Mouse (Mus musculus): ENCODE data around the gene AI467606. TPM values are rescaled to one million over a fixed set of nuclear protein-coding genes. Genes with fewer than 3 reads are reported as not detected.

The AI467606 gene
- polyA plus RNA-seq, 1 experiment from 2014 or later, result 1.3 TPM

- no peak overlapping the region for H3K9ac ChIP-seq
- no peaks in the 10 kb centered on the region for H3K27me3 ChIP-seq (replicated peaks)
- peaks cover 3% of the 10 kb centered on the region; the same call in 1 of the 2 replicates for H3K4me1 ChIP-seq (replicated peaks)
- no peak overlapping the region for H3K27ac ChIP-seq (ENCODE audit: poor library complexity, severe bottlenecking)
- no peak for ATAC-seq (ENCODE audit: insufficient number of reproducible peaks, low FRiP score)
- no peak overlapping the region for H3K4me2 ChIP-seq
- 71% methylated on average over 7 of the region's 7 CpGs for WGBS
- H3K4me3 ChIP-seq, result no peak overlapping the region
- no peaks in the 10 kb centered on the region; the same call in 1 of the 2 replicates for H3K9me3 ChIP-seq (replicated peaks)
- H3K36me3 ChIP-seq, result no peaks in the 10 kb centered on the region
Measured at GRCm38 (mm10) chr7:127096456-127096855, 5.3 kb downstream of the AI467606 start.

GRCm38 (mm10) chr7:127098521-127098920 is 7.4 kb downstream of the AI467606 start:
- no peaks in the 10 kb centered on the region for H3K36me3 ChIP-seq

DNA sequence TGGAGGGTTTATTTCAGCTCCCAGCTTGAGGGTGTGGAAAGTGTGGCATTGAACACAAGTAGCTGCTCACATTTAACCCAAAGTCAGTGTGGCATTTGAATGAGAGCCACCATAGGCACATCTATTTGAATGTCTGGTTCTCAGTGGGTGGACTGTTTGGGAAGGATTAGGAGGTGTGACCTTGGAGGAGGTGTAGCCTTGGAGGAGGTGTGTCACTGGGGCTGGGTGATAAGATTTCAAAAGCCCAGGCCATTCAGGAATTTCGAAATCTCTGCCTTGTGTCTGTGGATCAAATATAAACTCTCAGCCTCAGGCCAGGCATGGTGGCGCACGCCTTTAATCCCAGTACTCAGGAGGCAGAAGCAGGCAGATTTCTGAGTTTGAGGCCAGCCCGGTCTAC is 7.8 kb downstream of the AI467606 start:
- no peak for ATAC-seq (ENCODE audit: insufficient number of reproducible peaks, low FRiP score)
- 88% methylated on average over 4 of the region's 4 CpGs for WGBS
- no peaks in the 10 kb centered on the region; the same call in 1 of the 2 replicates for H3K9me3 ChIP-seq (replicated peaks)
- no peaks in the 10 kb centered on the region for H3K27me3 ChIP-seq (replicated peaks)
- H3K27ac ChIP-seq (ENCODE audit: poor library complexity, severe bottlenecking), result no peak overlapping the region
- H3K4me1 ChIP-seq (replicated peaks), result no peaks in the 10 kb centered on the region; the same call in 1 of the 2 replicates
- H3K36me3 ChIP-seq, result no peaks in the 10 kb centered on the region
- no peak overlapping the region for H3K4me2 ChIP-seq
- H3K4me3 ChIP-seq, result no peak overlapping the region
- H3K9ac ChIP-seq, result no peak overlapping the region

More at GRCm38 (mm10) chr7:127098521-127098920, 7.4 kb downstream of the AI467606 start:
- Histone ChIP-seq H3K4me2 (no peak overlapping the region), H3K9me3 (replicated peaks) (no peaks in the 10 kb centered on the region; the same call in 1 of the 2 replicates), H3K4me1 (replicated peaks) (no peaks in the 10 kb centered on the region; the same call in 1 of the 2 replicates), H3K27me3 (replicated peaks) (no peaks in the 10 kb centered on the region), H3K27ac (ENCODE audit: poor library complexity, severe bottlenecking) (no peak overlapping the region), H3K9ac (no peak overlapping the region), H3K4me3 (no peak overlapping the region)
- no peak for ATAC-seq (ENCODE audit: insufficient number of reproducible peaks, low FRiP score)
- 79% methylated on average over 5 of the region's 5 CpGs for WGBS

- no peaks in the 10 kb centered on the region for H3K36me3 ChIP-seq
- H3K4me1 ChIP-seq (replicated peaks), result no peaks in the 10 kb centered on the region; the same call in 1 of the 2 replicates
- no peak overlapping the region for H3K4me3 ChIP-seq
- ATAC-seq (ENCODE audit: insufficient number of reproducible peaks, low FRiP score), result no peak
- 81% methylated on average over 4 of the region's 4 CpGs for WGBS
- H3K4me2 ChIP-seq, result no peak overlapping the region
- H3K27ac ChIP-seq (ENCODE audit: poor library complexity, severe bottlenecking), result no peak overlapping the region
- no peak overlapping the region for H3K9ac ChIP-seq
- no peaks in the 10 kb centered on the region for H3K27me3 ChIP-seq (replicated peaks)
- H3K9me3 ChIP-seq (replicated peaks), result no peaks in the 10 kb centered on the region; the same call in 1 of the 2 replicates
Measured at GRCm38 (mm10) chr7:127099528-127099927, 8.4 kb downstream of the AI467606 start.

DNA sequence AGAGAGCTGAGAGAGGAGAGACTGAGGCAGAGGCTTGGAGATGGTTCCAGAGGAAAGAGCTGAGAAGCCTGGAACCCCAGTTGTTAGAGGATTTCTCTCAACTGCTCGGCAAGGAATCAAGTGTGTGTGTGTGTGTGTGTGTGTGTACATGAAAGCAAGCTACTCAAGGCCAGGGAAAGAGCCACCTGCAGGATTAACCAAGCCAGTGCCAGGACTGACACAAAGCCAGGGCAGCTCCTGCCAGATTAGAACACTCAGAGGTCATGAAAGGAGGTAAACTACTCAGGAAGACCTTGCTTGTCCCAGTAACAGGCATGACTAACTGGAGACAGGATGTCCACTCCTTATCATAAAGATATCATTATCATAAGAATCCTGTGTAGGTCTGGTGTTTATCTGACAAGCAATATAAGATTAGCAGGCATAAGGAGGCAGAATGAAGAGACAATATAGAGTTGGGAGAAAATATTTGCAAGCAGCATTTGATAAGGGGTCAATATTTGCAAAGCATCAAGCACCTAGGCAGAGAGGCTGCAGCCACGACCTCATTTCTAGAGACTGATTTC is 10.4 kb downstream of the AI467606 start:
- Histone ChIP-seq H3K9me3 (replicated peaks) (no peaks in the 10 kb centered on the region), H3K9ac (no peak overlapping the region), H3K4me3 (no peak overlapping the region), H3K4me1 (replicated peaks) (no peaks in the 10 kb centered on the region; the same call in 1 of the 2 replicates), H3K27me3 (replicated peaks) (peaks cover 7% of the 10 kb centered on the region; the same call in 1 of the 2 replicates), H3K27ac (ENCODE audit: poor library complexity, severe bottlenecking) (no peak overlapping the region), H3K4me2 (no peak overlapping the region), H3K36me3 (no peaks in the 10 kb centered on the region)
- ATAC-seq (ENCODE audit: insufficient number of reproducible peaks, low FRiP score), result no peak
- 14% methylated on average over 2 of the region's 2 CpGs for WGBS

GRCm38 (mm10) chr7:127102148-127102547 is 11.0 kb downstream of the AI467606 start:
- Histone ChIP-seq H3K9ac (no peak overlapping the region), H3K4me2 (no peak overlapping the region), H3K36me3 (no peaks in the 10 kb centered on the region), H3K4me3 (no peak overlapping the region), H3K9me3 (replicated peaks) (no peaks in the 10 kb centered on the region), H3K27ac (ENCODE audit: poor library complexity, severe bottlenecking) (no peak overlapping the region), H3K4me1 (replicated peaks) (no peaks in the 10 kb centered on the region; the same call in 1 of the 2 replicates), H3K27me3 (replicated peaks) (peaks cover 8% of the 10 kb centered on the region; the same call in 1 of the 2 replicates)
- WGBS, result 63% methylated on average over 6 of the region's 6 CpGs
- ATAC-seq (ENCODE audit: insufficient number of reproducible peaks, low FRiP score), result no peak

GRCm38 (mm10) chr7:127103960-127104359 is 12.8 kb downstream of the AI467606 start:
- H3K4me2 ChIP-seq, result no peak overlapping the region
- peaks cover 8% of the 10 kb centered on the region; the same call in 1 of the 2 replicates for H3K27me3 ChIP-seq (replicated peaks)
- H3K9ac ChIP-seq, result no peak overlapping the region
- no peaks in the 10 kb centered on the region for H3K9me3 ChIP-seq (replicated peaks)
- ATAC-seq (ENCODE audit: insufficient number of reproducible peaks, low FRiP score), result no peak; the same call in 1 of the 2 replicates
- no peaks in the 10 kb centered on the region for H3K36me3 ChIP-seq
- no peak overlapping the region for H3K27ac ChIP-seq (ENCODE audit: poor library complexity, severe bottlenecking)
- WGBS, result 59% methylated on average over 6 of the region's 6 CpGs
- no peaks in the 10 kb centered on the region; the same call in 1 of the 2 replicates for H3K4me1 ChIP-seq (replicated peaks)
- H3K4me3 ChIP-seq, result no peak overlapping the region

DNA sequence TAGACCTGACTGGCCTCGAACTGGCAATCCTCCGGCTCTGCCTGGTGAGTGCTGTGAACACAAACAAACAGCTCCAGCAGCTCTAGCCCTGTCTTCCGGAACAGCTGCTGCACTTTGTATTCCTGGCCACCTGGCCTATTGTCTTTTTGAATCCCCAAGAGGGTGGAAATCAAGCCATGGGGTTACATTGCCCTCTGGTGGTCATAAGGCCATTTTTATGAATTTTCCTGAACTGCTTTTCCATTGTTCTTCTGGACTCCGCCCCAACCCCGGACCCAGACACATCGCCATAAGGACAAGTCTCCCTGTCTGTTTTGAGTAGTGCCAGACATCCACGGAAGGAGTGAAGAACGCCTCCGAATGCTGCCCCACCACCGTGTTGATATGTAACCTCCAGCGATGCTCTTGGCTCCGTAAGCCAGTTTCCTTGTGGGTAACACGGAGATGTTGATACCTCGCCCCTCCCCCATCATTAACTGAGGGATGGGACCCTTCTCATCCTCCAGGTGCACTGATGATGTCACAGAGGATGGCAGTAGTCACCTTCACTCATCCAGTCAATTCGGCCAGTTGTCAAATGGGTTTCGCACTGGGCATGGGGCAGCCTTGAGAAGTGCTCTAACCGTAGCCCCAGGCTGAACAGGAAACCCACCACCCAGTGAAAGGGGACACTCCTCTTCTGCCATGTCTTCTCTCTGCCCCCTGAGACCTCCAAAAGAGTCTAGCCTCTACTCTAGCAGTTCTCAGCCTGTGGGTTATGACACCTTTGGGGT is 13.6 kb downstream of the AI467606 start:
- H3K27ac ChIP-seq (ENCODE audit: poor library complexity, severe bottlenecking), result no peak overlapping the region
- H3K4me3 ChIP-seq, result peak overlapping the region; percentile 43
- peak overlapping the region; percentile 42; the same call in 1 of the 2 replicates for H3K9ac ChIP-seq
- whole genome bisulfite sequencing, result 15% methylated on average over 17 of the region's 17 CpGs
- peaks cover 8% of the 10 kb centered on the region; the same call in 1 of the 2 replicates for H3K27me3 ChIP-seq (replicated peaks)
- no peaks in the 10 kb centered on the region for H3K9me3 ChIP-seq (replicated peaks)
- no peaks in the 10 kb centered on the region for H3K36me3 ChIP-seq
- H3K4me2 ChIP-seq, result peak overlapping the region; percentile 67
- H3K4me1 ChIP-seq (replicated peaks), result no peaks in the 10 kb centered on the region; the same call in 1 of the 2 replicates
- ATAC-seq (ENCODE audit: insufficient number of reproducible peaks, low FRiP score), result peak; percentile 50; the same call in 1 of the 2 replicates

DNA sequence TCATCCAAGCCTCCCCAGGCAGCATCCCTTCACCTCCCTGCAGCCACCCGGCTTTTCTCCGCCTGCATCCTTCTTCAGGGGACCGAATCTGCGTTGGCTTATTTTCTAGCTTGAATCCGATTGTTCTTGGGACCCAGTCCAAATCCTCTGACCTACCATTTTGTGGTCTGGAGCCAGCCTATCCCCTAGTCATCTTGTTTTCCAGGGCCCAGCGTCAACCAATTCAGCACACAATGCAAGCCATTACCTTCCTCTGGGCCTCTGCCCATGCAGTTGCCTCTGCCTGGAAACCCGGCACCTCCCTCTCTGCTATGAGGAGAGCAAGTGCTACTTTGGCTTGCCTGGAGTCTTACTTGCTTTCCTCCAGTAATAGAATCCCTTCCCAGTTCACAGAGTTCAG is 14.4 kb downstream of the AI467606 start:
- Histone ChIP-seq H3K4me2 (no peak overlapping the region), H3K9ac (no peak overlapping the region), H3K36me3 (no peaks in the 10 kb centered on the region), H3K27me3 (replicated peaks) (peaks cover 8% of the 10 kb centered on the region; the same call in 1 of the 2 replicates), H3K4me1 (replicated peaks) (no peaks in the 10 kb centered on the region; the same call in 1 of the 2 replicates), H3K9me3 (replicated peaks) (no peaks in the 10 kb centered on the region), H3K27ac (ENCODE audit: poor library complexity, severe bottlenecking) (no peak overlapping the region), H3K4me3 (no peak overlapping the region)
- ATAC-seq (ENCODE audit: insufficient number of reproducible peaks, low FRiP score), result no peak
- WGBS, result 80% methylated on average over 7 of the region's 7 CpGs

GRCm38 (mm10) chr7:127110239-127111007 is 19.3 kb downstream of the AI467606 start:
- Histone ChIP-seq H3K4me3 (no peak overlapping the region), H3K9ac (no peak overlapping the region), H3K4me2 (no peak overlapping the region), H3K27ac (ENCODE audit: poor library complexity, severe bottlenecking) (no peak overlapping the region), H3K4me1 (replicated peaks) (peaks cover 8% of the 10 kb centered on the region; the same call in 1 of the 2 replicates), H3K27me3 (replicated peaks) (peaks cover 7% of the 10 kb centered on the region; the same call in 1 of the 2 replicates), H3K36me3 (no peaks in the 10 kb centered on the region), H3K9me3 (replicated peaks) (no peaks in the 10 kb centered on the region)
- ATAC-seq (ENCODE audit: insufficient number of reproducible peaks, low FRiP score), result no peak
- 49% methylated on average over 18 of the region's 18 CpGs for WGBS
